Mouse (Mus musculus) layer of hippocampus, postnatal 14 days (tissue): ENCODE measurements at regions not wholly inside any gene's neighbourhood (a gene's known extent, or its start where the extent isn't known, plus 50 kb on each side); places are given as distances from the start of the nearest gene placed in this dataset.

Experiments
- DNase-seq, 2 experiments: peaks; one replicate each; pipeline ENCODE4 v3.0.0; 2021 to 2022; ENCODE audit warnings: low spot score in 2 of 2, mixed read lengths in 1 of 2

DNA sequence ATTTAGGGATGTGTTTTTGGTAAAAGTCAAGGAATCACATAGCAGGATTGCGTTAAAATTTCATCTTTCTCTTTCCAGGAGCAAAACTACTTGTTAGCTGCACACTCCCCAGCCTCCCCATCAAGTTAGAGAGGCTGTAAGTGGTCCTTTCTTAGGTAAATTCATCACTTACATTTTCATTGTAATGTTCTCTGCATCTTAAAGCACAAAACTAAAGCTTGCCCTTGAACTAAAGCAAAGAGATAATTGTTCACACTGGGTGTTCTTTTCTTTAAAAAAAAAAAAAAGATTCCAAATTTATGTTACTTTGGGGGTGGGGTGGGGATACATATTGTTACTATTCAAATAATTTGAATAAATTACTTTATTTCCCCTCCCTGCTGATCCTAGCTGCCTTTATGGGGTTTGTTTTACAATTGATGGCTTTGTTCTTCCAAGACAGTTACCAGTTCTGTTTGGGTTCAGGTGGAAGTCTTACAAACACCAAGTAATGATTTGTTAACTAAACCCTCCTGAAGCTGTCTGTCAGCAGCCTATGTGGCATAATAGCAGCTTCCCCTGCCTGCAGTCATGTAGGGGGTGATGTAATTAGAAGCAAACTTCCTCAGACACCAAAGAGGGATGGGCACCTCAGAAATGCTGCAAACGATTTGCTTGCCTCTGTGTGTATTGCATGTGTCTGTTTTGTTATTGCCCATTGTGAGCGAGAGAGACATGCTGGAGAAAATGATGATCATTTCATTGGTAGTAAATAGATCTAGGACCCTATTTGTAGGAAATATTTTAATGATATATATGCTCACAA, 141.0 kb upstream of the Gm765 start:
- DNase-seq = no peak

DNA sequence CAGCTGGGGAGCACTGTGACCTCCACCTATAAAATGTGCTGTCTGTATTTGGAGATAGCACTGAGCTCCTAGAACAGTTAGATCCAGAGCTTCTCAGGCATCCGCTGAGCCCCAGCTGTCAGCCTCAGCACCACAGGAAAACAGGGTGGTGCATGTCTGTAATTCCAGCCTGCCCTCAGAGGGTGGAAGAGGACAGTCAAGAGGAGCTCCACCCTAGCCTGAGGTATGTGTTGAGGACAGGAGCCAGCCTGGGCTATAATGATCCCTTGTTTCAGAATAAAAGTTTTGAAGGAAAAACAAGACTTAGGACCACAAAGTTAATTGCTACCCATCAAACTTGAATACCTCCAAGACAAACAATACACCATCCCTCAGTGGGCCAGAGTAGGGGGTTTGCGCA, 139.8 kb upstream of the Gm765 start:
- no peak for DNase-seq

DNA sequence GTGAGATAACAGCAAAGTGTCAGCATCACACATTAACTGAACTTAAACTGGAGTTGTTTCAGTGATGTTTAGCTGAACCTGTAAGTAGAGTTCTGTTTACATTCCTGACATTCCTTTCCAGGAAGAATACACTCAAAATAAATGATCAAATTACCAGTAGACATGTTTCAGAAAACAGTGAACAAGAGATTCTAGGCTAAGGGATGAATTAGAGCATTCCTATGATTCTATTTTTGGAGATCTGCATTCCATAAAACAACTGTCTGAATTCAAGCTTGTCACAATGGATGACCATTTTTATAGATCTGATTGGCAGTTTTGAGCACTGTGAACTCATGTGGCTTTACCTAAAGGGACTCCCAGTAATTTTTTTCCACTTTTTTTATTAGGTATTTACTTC, 125.0 kb upstream of the Gm765 start:
- DNase-seq = no peak

DNA sequence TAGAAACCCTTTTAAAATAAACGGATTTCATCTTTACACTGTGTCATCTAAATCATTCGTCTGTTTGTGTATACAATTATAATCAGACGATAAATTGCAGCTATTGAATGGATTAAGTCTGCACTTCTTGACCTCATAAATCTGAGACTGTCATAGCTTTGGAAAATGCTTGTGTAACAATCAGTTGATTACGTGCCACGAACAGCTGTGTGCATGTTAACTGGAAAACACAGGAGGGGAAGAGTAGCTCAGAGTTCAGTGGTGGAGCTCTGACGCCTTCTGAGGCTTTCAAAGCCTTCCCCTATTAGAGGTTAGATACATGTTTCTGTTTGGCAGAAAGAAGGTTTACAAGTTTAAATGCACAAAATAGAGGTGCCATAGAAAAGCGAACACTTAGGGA, 109.7 kb upstream of the Gm765 start:
- no peak for DNase-seq

DNA sequence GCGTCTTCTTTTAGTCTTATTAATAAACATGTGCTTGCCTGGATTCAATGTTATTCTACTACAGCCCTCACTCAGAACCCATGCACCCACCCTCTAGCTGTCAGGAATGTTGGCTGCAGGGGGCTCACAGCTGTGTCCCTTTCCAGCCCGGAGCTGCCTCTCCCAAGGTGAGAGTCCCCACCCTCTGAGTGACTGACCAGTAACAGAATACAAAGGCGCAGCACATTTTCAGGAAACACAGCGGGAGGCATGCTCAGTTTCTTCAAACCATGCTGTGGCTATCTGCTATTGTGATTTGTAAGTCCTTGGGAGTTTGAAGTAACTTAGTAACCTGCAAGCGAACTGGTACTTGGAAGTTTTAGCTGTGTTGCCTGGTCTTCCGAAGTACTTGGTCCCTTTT, 93.1 kb upstream of the Gm765 start:
- no peak for DNase-seq

DNA sequence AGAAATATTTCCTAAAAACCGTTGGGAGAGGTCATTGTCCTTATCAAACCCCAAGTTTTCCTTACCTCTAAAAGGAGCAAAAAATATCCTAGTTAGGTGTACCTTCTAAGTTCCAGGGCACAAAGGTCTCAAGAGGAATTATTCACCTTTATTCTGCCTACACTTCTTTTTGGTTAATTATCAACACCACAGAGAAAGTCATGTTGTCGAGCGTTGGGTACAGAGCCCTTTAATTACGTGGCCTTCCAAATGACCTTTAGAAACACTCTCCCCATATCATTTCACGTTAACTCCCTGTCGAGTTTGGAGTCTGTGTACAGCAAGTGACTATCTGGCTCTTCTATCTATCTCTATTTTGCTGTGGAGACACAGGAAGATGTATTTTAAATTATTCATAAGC, 90.7 kb upstream of the Gm765 start:
- no peak for DNase-seq

DNA sequence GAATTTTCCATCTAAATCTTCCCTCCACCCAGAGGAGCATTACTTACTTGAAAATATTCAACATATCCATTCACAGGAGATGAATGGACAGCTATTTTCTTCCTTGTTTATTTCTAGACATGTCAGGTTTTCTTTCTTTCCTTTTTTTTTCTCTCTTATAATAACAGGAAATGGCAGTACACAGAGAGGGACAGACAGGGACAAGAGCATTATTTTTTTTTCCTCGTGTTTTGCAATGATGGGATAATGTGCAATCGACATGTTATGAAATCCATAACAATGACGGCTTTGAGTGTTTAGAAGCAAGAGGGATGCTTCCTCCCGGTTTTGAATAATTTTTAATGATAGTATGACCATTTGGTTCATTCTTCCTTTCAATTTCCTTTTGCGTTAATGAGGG, 86.6 kb upstream of the Gm765 start:
- DNase-seq = no peak

DNA sequence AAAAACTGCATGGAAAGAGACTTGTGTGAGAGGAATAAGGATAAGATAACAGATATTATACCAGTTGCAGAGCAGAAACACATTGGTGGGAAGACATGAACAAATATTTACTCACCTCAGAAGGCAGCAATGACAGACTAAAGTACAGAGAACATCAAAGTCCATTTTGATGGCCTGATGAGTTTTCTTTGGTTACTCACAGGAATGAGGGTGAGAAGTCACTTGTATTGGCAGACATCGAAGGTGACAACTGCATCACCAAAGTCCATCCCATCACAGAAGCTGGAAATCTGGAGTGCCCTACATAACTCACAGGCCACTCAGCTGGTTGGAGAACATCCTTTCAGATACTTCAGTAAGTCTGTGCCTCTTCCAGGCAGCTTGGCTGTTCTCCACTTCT, 60.1 kb upstream of the Gm765 start:
- DNase-seq = no peak

DNA sequence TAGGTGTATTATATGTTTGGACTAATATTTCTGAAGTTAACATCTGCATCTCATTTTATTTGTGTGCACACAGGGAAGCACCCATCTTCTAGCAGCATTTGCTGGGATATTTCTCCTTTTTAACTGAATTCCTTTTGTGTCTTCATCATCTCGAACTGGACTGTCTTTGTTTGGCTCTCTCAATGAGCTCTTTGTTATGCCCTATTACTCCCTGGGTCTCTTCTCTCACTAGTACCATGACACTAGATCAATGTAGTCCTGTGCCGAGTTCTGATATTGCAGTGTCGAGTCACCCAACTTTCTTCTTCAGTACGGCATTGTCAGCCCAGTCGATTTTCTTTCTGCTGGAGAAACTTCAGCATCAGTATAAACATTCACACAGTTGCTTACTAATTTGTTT, 52.0 kb upstream of the Gm765 start:
- DNase-seq = no peak
